Comparison of ENCODE assay signal across 13 mouse cellular contexts in genomic region chr1:39733876-39734275, GRCm38 (mm10). TPM values are rescaled to one million over a fixed set of nuclear protein-coding genes. Genes with fewer than 3 reads are reported as not detected.
DNase-seq lines count a peak whose midpoint lies in the region; ATAC-seq and TF ChIP-seq lines count a peak whose summit lies in the region.
"Had no signal": no experiment of that assay in that cellular context is flagged by ENCODE, and none has a peak within 500 bp of the region (broad histone marks: within the 10 kb centered on the region; RNA-seq: fewer than 3 reads in every experiment).

No protein-coding gene starts in this region.

- 82% methylated on average over 10 of the region's 10 CpGs for WGBS in intestine, embryonic 16.5 days
- 87% methylated on average over 10 of the region's 10 CpGs for WGBS in intestine, embryonic 15.5 days
- 86% methylated on average over 10 of the region's 10 CpGs for WGBS in lung, embryonic 16.5 days
- whole genome bisulfite sequencing in lung, adult 2 months = 57% methylated on average over 10 of the region's 10 CpGs

- H3K9me3 ChIP-seq in intestine, embryonic 16.5 days (ENCODE audit: control insufficient read depth, low read length) = no peaks in the 10 kb centered on the region
- H3K9me3 ChIP-seq in intestine, embryonic 15.5 days = no peaks in the 10 kb centered on the region
- no peaks in the 10 kb centered on the region for H3K9me3 ChIP-seq in lung, embryonic 16.5 days (ENCODE audit: control insufficient read depth, low read length)

- ATAC-seq in intestine, embryonic 16.5 days = no peak
- ATAC-seq in intestine, embryonic 15.5 days = no peak
- no peak for ATAC-seq in lung, embryonic 16.5 days (ENCODE audit: low read depth)
- ATAC-seq in megakaryocyte, adult 5-6 weeks (ENCODE audit: poor library complexity, severe bottlenecking) = 0 out of 2 replicates have a peak, but pooled peaks have one; percentile 10
- ATAC-seq: Patski had no signal

- no peak overlapping the region for H3K4me2 ChIP-seq in intestine, embryonic 16.5 days (ENCODE audit: low read depth, low read length)
- H3K4me2 ChIP-seq in intestine, embryonic 15.5 days (replicated peaks) = no peak overlapping the region
- no peak overlapping the region for H3K4me2 ChIP-seq in lung, embryonic 16.5 days (ENCODE audit: low read depth, low read length)

- TF ChIP-seq POLR2A in lung, adult 2 months (IDR thresholded peaks at IDR 0.05; ENCODE audit: borderline replicate concordance, extremely low read depth, low read depth, low read length) = no peak

- no peaks in the 10 kb centered on the region for H3K27me3 ChIP-seq in intestine, embryonic 16.5 days (replicated peaks; ENCODE audit: control insufficient read depth, insufficient read depth, low read length)
- H3K27me3 ChIP-seq in intestine, embryonic 15.5 days (replicated peaks) = no peaks in the 10 kb centered on the region
- H3K27me3 ChIP-seq in lung, embryonic 16.5 days (ENCODE audit: control insufficient read depth, insufficient read depth, low read depth, low read length) = no peaks in the 10 kb centered on the region
- H3K27me3 ChIP-seq: Patski had no signal

- TF ChIP-seq CTCF in lung, adult 2 months (IDR thresholded peaks at IDR 0.05; ENCODE audit: insufficient read depth, low read length) = no peak

- no peak overlapping the region for H3K9ac ChIP-seq in intestine, embryonic 16.5 days (ENCODE audit: low read depth, low read length)
- H3K9ac ChIP-seq in intestine, embryonic 15.5 days = no peak overlapping the region
- H3K9ac ChIP-seq in lung, embryonic 16.5 days (ENCODE audit: low read length) = no peak overlapping the region

- no peaks in the 10 kb centered on the region for H3K36me3 ChIP-seq in intestine, embryonic 16.5 days (ENCODE audit: control insufficient read depth, insufficient read depth, low read length)
- H3K36me3 ChIP-seq in intestine, embryonic 15.5 days = no peaks in the 10 kb centered on the region
- no peaks in the 10 kb centered on the region for H3K36me3 ChIP-seq in lung, embryonic 16.5 days (ENCODE audit: control insufficient read depth, insufficient read depth, low read length)

- peak overlapping the region; percentile 38; the same call in 1 of the 2 replicates for H3K27ac ChIP-seq in intestine, embryonic 16.5 days (ENCODE audit: low read length)
- H3K27ac ChIP-seq in intestine, embryonic 15.5 days = no peak overlapping the region
- peak overlapping the region; percentile 73 for H3K27ac ChIP-seq in lung, embryonic 16.5 days (ENCODE audit: low read length)

- peak; percentile 11 for DNase-seq in adrenal gland, postnatal 14 days
- DNase-seq in adrenal gland, adult 2 months = no peak
- no peak for DNase-seq in lung, adult 2 months
- no peak for DNase-seq in cerebellum, adult 11-12 months
- DNase-seq: right cerebral cortex, adult 18-20 months had no signal

- H3K4me3 ChIP-seq in intestine, embryonic 16.5 days (ENCODE audit: low read length) = no peak overlapping the region
- no peak overlapping the region for H3K4me3 ChIP-seq in intestine, embryonic 15.5 days (replicated peaks)
- no peak overlapping the region for H3K4me3 ChIP-seq in lung, embryonic 16.5 days (ENCODE audit: low read length)
- no peak overlapping the region for H3K4me3 ChIP-seq in lung, adult 2 months (replicated peaks; ENCODE audit: extremely low read depth, low read depth, low read length)
- H3K4me3 ChIP-seq: erythroblast, embryonic 14.5 days had no signal

- H3K4me1 ChIP-seq in intestine, embryonic 16.5 days (ENCODE audit: control insufficient read depth, insufficient read depth, low read length) = 0 out of 2 replicates have a peak, but pooled peaks cover 4% of the 10 kb centered on the region
- H3K4me1 ChIP-seq in intestine, embryonic 15.5 days (replicated peaks) = no peaks in the 10 kb centered on the region
- peaks cover 26% of the 10 kb centered on the region for H3K4me1 ChIP-seq in lung, embryonic 16.5 days (replicated peaks; ENCODE audit: control insufficient read depth, insufficient read depth, low read length)
- peaks cover 12% of the 10 kb centered on the region for H3K4me1 ChIP-seq in lung, adult 2 months (ENCODE audit: control insufficient read depth, insufficient read depth, low read length)

RNA-seq across cellular contexts. Expression of gene Rfx8, which starts 13.1 kb away (rescaled TPM):
- total RNA-seq in adrenal gland, postnatal 14 days (2021) = 0.15 TPM in 1 of 2 replicates, not detected in the other
- not detected for total RNA-seq in adrenal gland, adult 2 months (2021)
- 0.10 TPM in 1 of 2 replicates, not detected in the other for polyA plus RNA-seq in adrenal gland, adult 2 months (2012; rRNA removed)
- polyA plus RNA-seq in intestine, embryonic 16.5 days (2015; fragmentation: Nextera tagmentation; extraction: Ambion mirVana) = 0.18 TPM in 1 of 2 replicates, not detected in the other
- polyA plus RNA-seq in intestine, embryonic 15.5 days (2015; fragmentation: Nextera tagmentation; extraction: Ambion mirVana) = 0.13 and 0.20 TPM in 2 replicates
- polyA plus RNA-seq in lung, embryonic 16.5 days (2015; fragmentation: Nextera tagmentation; extraction: Ambion mirVana) = 0.40 and 0.58 TPM in 2 replicates
- 0.14 and 0.24 TPM in 2 replicates for polyA plus RNA-seq in lung, adult 2 months (2012; rRNA removed)
- not detected in 2 replicates for total RNA-seq in megakaryocyte, adult 5-6 weeks (2015)
- not detected in 2 replicates for total RNA-seq in megakaryocyte, adult 5-6 weeks (2017)
- total RNA-seq: adrenal gland, adult 18-20 months; neutrophil, adult 5-6 weeks had no signal
- polyA plus RNA-seq: Patski had no signal
